In genomic region chrX:16421159-16421558, GRCm38 (mm10) we compare ENCODE assay signal across 25 mouse cellular contexts.
A peak's percentile ranks its signal among the peaks of the same experiment; 100 is the strongest.
DNase-seq lines count a peak whose midpoint lies in the region; ATAC-seq and TF ChIP-seq lines count a peak whose summit lies in the region.
"Had no signal": no experiment of that assay in that cellular context is flagged by ENCODE, and none has a peak within 500 bp of the region (broad histone marks: within the 10 kb centered on the region; RNA-seq: fewer than 3 reads in every experiment).

No protein-coding gene starts in this region.

- no peaks in the 10 kb centered on the region for H3K9me3 ChIP-seq in limb, embryonic 14.5 days (ENCODE audit: control insufficient read depth, low read length)
- H3K9me3 ChIP-seq in limb, embryonic 10.5 days (replicated peaks), result no peaks in the 10 kb centered on the region
- no peaks in the 10 kb centered on the region for H3K9me3 ChIP-seq in intestine, postnatal 0 days (ENCODE audit: control insufficient read depth)
- H3K9me3 ChIP-seq in heart, embryonic 12.5 days (replicated peaks), result no peaks in the 10 kb centered on the region
- H3K9me3 ChIP-seq: embryonic facial prominence, embryonic 15.5 days; heart, embryonic 15.5 days; liver, embryonic 15.5 days; lung, embryonic 15.5 days; midbrain, embryonic 10.5 days had no signal

- no peaks in the 10 kb centered on the region for H3K4me1 ChIP-seq in limb, embryonic 14.5 days (ENCODE audit: control insufficient read depth, insufficient read depth, low read length)
- H3K4me1 ChIP-seq in limb, embryonic 10.5 days, result no peaks in the 10 kb centered on the region
- H3K4me1 ChIP-seq in intestine, postnatal 0 days (replicated peaks; ENCODE audit: control insufficient read depth, insufficient read depth, low read length), result no peaks in the 10 kb centered on the region
- no peaks in the 10 kb centered on the region for H3K4me1 ChIP-seq in heart, embryonic 12.5 days (replicated peaks)
- H3K4me1 ChIP-seq: embryonic facial prominence, embryonic 15.5 days; heart, embryonic 15.5 days; liver, embryonic 15.5 days; lung, embryonic 15.5 days; midbrain, embryonic 10.5 days had no signal

- no peaks in the 10 kb centered on the region for H3K36me3 ChIP-seq in limb, embryonic 14.5 days (ENCODE audit: control insufficient read depth, insufficient read depth, low read length)
- H3K36me3 ChIP-seq in limb, embryonic 10.5 days, result no peaks in the 10 kb centered on the region
- H3K36me3 ChIP-seq in intestine, postnatal 0 days (ENCODE audit: control insufficient read depth, insufficient read depth), result no peaks in the 10 kb centered on the region
- no peaks in the 10 kb centered on the region for H3K36me3 ChIP-seq in heart, embryonic 12.5 days
- H3K36me3 ChIP-seq: embryonic facial prominence, embryonic 15.5 days; heart, embryonic 15.5 days; liver, embryonic 15.5 days; lung, embryonic 15.5 days; midbrain, embryonic 10.5 days had no signal

- H3K4me3 ChIP-seq in limb, embryonic 14.5 days (replicated peaks; ENCODE audit: low read length), result no peak overlapping the region
- no peak overlapping the region for H3K4me3 ChIP-seq in limb, embryonic 10.5 days
- no peak overlapping the region for H3K4me3 ChIP-seq in intestine, postnatal 0 days (ENCODE audit: low read depth, low read length)
- no peak overlapping the region for H3K4me3 ChIP-seq in heart, embryonic 12.5 days
- H3K4me3 ChIP-seq: embryonic facial prominence, embryonic 15.5 days; heart, adult 2 months; heart, embryonic 15.5 days; liver, embryonic 15.5 days; lung, embryonic 15.5 days; midbrain, embryonic 10.5 days had no signal

- no peak for TF ChIP-seq POLR2A in limb, embryonic 14.5 days (IDR thresholded peaks at IDR 0.05; ENCODE audit: borderline replicate concordance, extremely low read depth, insufficient read depth, insufficient read length)

- no peaks in the 10 kb centered on the region for H3K27me3 ChIP-seq in limb, embryonic 14.5 days (ENCODE audit: control insufficient read depth, insufficient read depth, low read length)
- no peaks in the 10 kb centered on the region for H3K27me3 ChIP-seq in limb, embryonic 10.5 days (ENCODE audit: low read depth, poor library complexity, severe bottlenecking)
- no peaks in the 10 kb centered on the region for H3K27me3 ChIP-seq in intestine, postnatal 0 days (replicated peaks; ENCODE audit: control insufficient read depth, insufficient read depth, low read length)
- H3K27me3 ChIP-seq in heart, embryonic 12.5 days (replicated peaks), result no peaks in the 10 kb centered on the region
- H3K27me3 ChIP-seq: embryonic facial prominence, embryonic 15.5 days; heart, embryonic 15.5 days; liver, embryonic 15.5 days; lung, embryonic 15.5 days had no signal

- intact Hi-C loops in left cerebral cortex, postnatal 36 days (cut with DNase I), result no loop called here
- intact Hi-C loops in heart, postnatal 25 days (cut with DNase I), result no loop called here

- H3K27ac ChIP-seq in limb, embryonic 14.5 days (replicated peaks; ENCODE audit: low read depth, low read length), result no peak overlapping the region
- no peak overlapping the region for H3K27ac ChIP-seq in limb, embryonic 10.5 days
- no peak overlapping the region for H3K27ac ChIP-seq in intestine, postnatal 0 days (ENCODE audit: low read depth, low read length)
- no peak overlapping the region for H3K27ac ChIP-seq in heart, embryonic 12.5 days (ENCODE audit: poor library complexity, severe bottlenecking)
- H3K27ac ChIP-seq: embryonic facial prominence, embryonic 15.5 days; heart, adult 2 months; heart, embryonic 15.5 days; liver, embryonic 15.5 days; lung, embryonic 15.5 days; macrophage; midbrain, embryonic 10.5 days had no signal

- no peak for ATAC-seq in limb, embryonic 14.5 days (ENCODE audit: low FRiP score, low read depth)
- peak; percentile 97 for ATAC-seq in intestine, postnatal 0 days
- ATAC-seq in heart, embryonic 12.5 days (ENCODE audit: insufficient number of reproducible peaks, low FRiP score), result no peak
- ATAC-seq: activated CD4-positive, CD25-positive, alpha-beta regulatory T cell, adult 4 months; forebrain, embryonic 16.5 days; inflammation-experienced regulatory T-cells, adult 6 months had no signal

- TF ChIP-seq CTCF in intestine, postnatal 0 days (IDR thresholded peaks at IDR 0.05; ENCODE audit: low read depth), result no peak

- H3K4me2 ChIP-seq in limb, embryonic 14.5 days (replicated peaks; ENCODE audit: low read depth, low read length, severe bottlenecking), result no peak overlapping the region
- no peak overlapping the region for H3K4me2 ChIP-seq in intestine, postnatal 0 days (replicated peaks; ENCODE audit: low read depth)
- H3K4me2 ChIP-seq in heart, embryonic 12.5 days, result no peak overlapping the region
- H3K4me2 ChIP-seq: embryonic facial prominence, embryonic 15.5 days; heart, embryonic 15.5 days; liver, embryonic 15.5 days; lung, embryonic 15.5 days had no signal

- peak; percentile 3 for DNase-seq in limb, embryonic 14.5 days (ENCODE audit: low spot score)
- no peak for DNase-seq in limb, embryonic 10.5 days (ENCODE audit: low spot score)
- DNase-seq in gonadal fat pad, adult 2 months (ENCODE audit: low read depth), result peak; percentile 69
- DNase-seq in left cerebral cortex, postnatal 36 days (ENCODE audit: low spot score in 2 of 2), result no peak
- DNase-seq in heart, postnatal 25 days (ENCODE audit: low spot score), result no peak
- DNase-seq: adrenal gland, adult 8-10 months; cerebellum, adult 2 months; cerebellum, postnatal 25 days; gastrocnemius, postnatal 14 days; heart, adult 2 months; heart, postnatal 4 days; kidney, postnatal 25 days; liver; thymus, postnatal 14 days had no signal

- H3K9ac ChIP-seq in limb, embryonic 14.5 days (ENCODE audit: low read depth, low read length, severe bottlenecking), result no peak overlapping the region
- no peak overlapping the region for H3K9ac ChIP-seq in intestine, postnatal 0 days (ENCODE audit: low read depth, low read length)
- no peak overlapping the region for H3K9ac ChIP-seq in heart, embryonic 12.5 days
- H3K9ac ChIP-seq: embryonic facial prominence, embryonic 15.5 days; heart, embryonic 15.5 days; liver, embryonic 15.5 days; lung, embryonic 15.5 days had no signal

Comparison
In these comparisons a context has a peak if more than half of its experiments do, and no peak if none do; other contexts are left out.
1. DNase-seq: peak in limb, embryonic 14.5 days (single experiment) and gonadal fat pad, adult 2 months (single experiment); none in limb, embryonic 10.5 days (single experiment), left cerebral cortex, postnatal 36 days (0 of 2) and heart, postnatal 25 days (single experiment).